Comparison of ENCODE assay signal across 8 mouse cellular contexts in genomic region chr9:35422405-35422941, GRCm38 (mm10). TPM values are rescaled to one million over a fixed set of nuclear protein-coding genes. Genes with fewer than 3 reads are reported as not detected.
DNase-seq lines count a peak whose midpoint lies in the region; ATAC-seq lines count a peak whose summit lies in the region.

No protein-coding gene starts in this region.

- peak overlapping the region; percentile 69 for H3K4me2 ChIP-seq in kidney, embryonic 14.5 days (replicated peaks; ENCODE audit: low read depth, low read length)
- peak overlapping the region; percentile 70 for H3K4me2 ChIP-seq in embryonic facial prominence, embryonic 13.5 days
- H3K4me2 ChIP-seq in intestine, embryonic 15.5 days (replicated peaks) = peak overlapping the region; percentile 72
- H3K4me2 ChIP-seq in neural tube, embryonic 11.5 days (ENCODE audit: low read depth) = peak overlapping the region; percentile 69

- ATAC-seq in kidney, embryonic 14.5 days (ENCODE audit: low FRiP score, low TSS enrichment) = no peak
- no peak for ATAC-seq in embryonic facial prominence, embryonic 13.5 days (ENCODE audit: insufficient number of reproducible peaks, insufficient read depth, low FRiP score, low TSS enrichment, low read depth)
- ATAC-seq in intestine, embryonic 15.5 days = no peak
- ATAC-seq in neural tube, embryonic 11.5 days (ENCODE audit: insufficient read depth, low FRiP score, low TSS enrichment) = peak; percentile 11; the same call in 1 of the 2 replicates

- peak overlapping the region; percentile 92 for H3K9ac ChIP-seq in kidney, embryonic 14.5 days (ENCODE audit: low read depth, low read length)
- H3K9ac ChIP-seq in embryonic facial prominence, embryonic 13.5 days = peak overlapping the region; percentile 99
- H3K9ac ChIP-seq in intestine, embryonic 15.5 days = peak overlapping the region; percentile 91
- peak overlapping the region; percentile 96 for H3K9ac ChIP-seq in neural tube, embryonic 11.5 days (ENCODE audit: low read length)

- no peaks in the 10 kb centered on the region for H3K36me3 ChIP-seq in kidney, embryonic 14.5 days (ENCODE audit: control insufficient read depth, insufficient read depth, low read length)
- H3K36me3 ChIP-seq in embryonic facial prominence, embryonic 13.5 days = no peaks in the 10 kb centered on the region
- no peaks in the 10 kb centered on the region for H3K36me3 ChIP-seq in intestine, embryonic 15.5 days
- no peaks in the 10 kb centered on the region for H3K36me3 ChIP-seq in neural tube, embryonic 11.5 days (ENCODE audit: control insufficient read depth, insufficient read depth, low read length)

- H3K27ac ChIP-seq in kidney, embryonic 14.5 days (ENCODE audit: low read depth, low read length) = peak overlapping the region; percentile 91; the same call in 1 of the 2 replicates
- H3K27ac ChIP-seq in embryonic facial prominence, embryonic 13.5 days = peak overlapping the region; percentile 98
- peak overlapping the region; percentile 90 for H3K27ac ChIP-seq in intestine, embryonic 15.5 days
- peak overlapping the region; percentile 99 for H3K27ac ChIP-seq in neural tube, embryonic 11.5 days (ENCODE audit: low read depth, low read length)

- no peak for DNase-seq in kidney, adult 11 months
- no peak for DNase-seq in neural tube, embryonic 11.5 days (ENCODE audit: low spot score)
- DNase-seq in layer of hippocampus, adult 18-20 months (ENCODE audit: low spot score in 2 of 2) = no peak
- no peak for DNase-seq in adrenal gland, postnatal 14 days
- no peak for DNase-seq in urinary bladder, postnatal 4 days (ENCODE audit: low spot score in 2 of 2)

- H3K9me3 ChIP-seq in kidney, embryonic 14.5 days (ENCODE audit: control insufficient read depth, low read length) = no peaks in the 10 kb centered on the region
- no peaks in the 10 kb centered on the region for H3K9me3 ChIP-seq in embryonic facial prominence, embryonic 13.5 days
- H3K9me3 ChIP-seq in intestine, embryonic 15.5 days = no peaks in the 10 kb centered on the region
- no peaks in the 10 kb centered on the region for H3K9me3 ChIP-seq in neural tube, embryonic 11.5 days (ENCODE audit: control insufficient read depth, low read length)

- H3K4me1 ChIP-seq in kidney, embryonic 14.5 days (ENCODE audit: control insufficient read depth, insufficient read depth, low read length) = peaks cover 27% of the 10 kb centered on the region
- peaks cover 37% of the 10 kb centered on the region for H3K4me1 ChIP-seq in embryonic facial prominence, embryonic 13.5 days
- H3K4me1 ChIP-seq in intestine, embryonic 15.5 days (replicated peaks) = peaks cover 12% of the 10 kb centered on the region
- H3K4me1 ChIP-seq in neural tube, embryonic 11.5 days (ENCODE audit: control insufficient read depth, insufficient read depth, low read length) = peaks cover 13% of the 10 kb centered on the region

- WGBS in kidney, embryonic 14.5 days = 4% methylated on average over 4 of the region's 4 CpGs
- WGBS in embryonic facial prominence, embryonic 13.5 days = 4% methylated on average over 4 of the region's 4 CpGs
- 3% methylated on average over 4 of the region's 4 CpGs for WGBS in intestine, embryonic 15.5 days
- 0% methylated on average over 4 of the region's 4 CpGs for WGBS in neural tube, embryonic 11.5 days

- no peaks in the 10 kb centered on the region; the same call in 1 of the 2 replicates for H3K27me3 ChIP-seq in kidney, embryonic 14.5 days (ENCODE audit: control insufficient read depth, insufficient read depth, low read length)
- H3K27me3 ChIP-seq in embryonic facial prominence, embryonic 13.5 days = no peaks in the 10 kb centered on the region
- H3K27me3 ChIP-seq in intestine, embryonic 15.5 days (replicated peaks) = no peaks in the 10 kb centered on the region
- H3K27me3 ChIP-seq in neural tube, embryonic 11.5 days (ENCODE audit: control insufficient read depth, insufficient read depth, low read length) = no peaks in the 10 kb centered on the region

- H3K4me3 ChIP-seq in kidney, embryonic 14.5 days (ENCODE audit: low read length) = peak overlapping the region; percentile 91
- H3K4me3 ChIP-seq in embryonic facial prominence, embryonic 13.5 days = peak overlapping the region; percentile 98
- H3K4me3 ChIP-seq in intestine, embryonic 15.5 days (replicated peaks) = peak overlapping the region; percentile 99
- H3K4me3 ChIP-seq in neural tube, embryonic 11.5 days (ENCODE audit: low read depth, low read length) = peak overlapping the region; percentile 93

RNA-seq across cellular contexts. Expression of gene Cdon, which starts 1.5 kb away (rescaled TPM):
- polyA plus RNA-seq in kidney, embryonic 14.5 days (2014; fragmentation: Nextera tagmentation; extraction: Ambion mirVana) = 3.6 and 6.2 TPM in 2 replicates
- polyA plus RNA-seq in embryonic facial prominence, embryonic 13.5 days (2015; fragmentation: Nextera tagmentation; extraction: Ambion mirVana) = 20.7 and 21.4 TPM in 2 replicates
- 6.6 and 8.2 TPM in 2 replicates for polyA plus RNA-seq in intestine, embryonic 15.5 days (2015; fragmentation: Nextera tagmentation; extraction: Ambion mirVana)
- polyA plus RNA-seq in neural tube, embryonic 11.5 days (2014; fragmentation: Nextera tagmentation; extraction: Ambion mirVana) = 8.5 and 11.5 TPM in 2 replicates
- total RNA-seq in layer of hippocampus, adult 18-20 months (2021) = 10 to 100 TPM; 11.2 to 11.9 TPM
- total RNA-seq in adrenal gland, postnatal 14 days (2021) = 22.1 and 24.4 TPM in 2 replicates
